Mouse (Mus musculus) megakaryocyte, embryonic 14.5 days (primary cell): ENCODE measurements at regions not wholly inside any gene's neighbourhood (a gene's known extent, or its start where the extent isn't known, plus 50 kb on each side); places are given as distances from the start of the nearest gene placed in this dataset.

Source experiments
- FLI1 ChIP-seq: IDR thresholded peaks from 2 replicates; pipeline ENCODE4 v1.6.1; 2012; ENCODE audit warnings: low read length, inconsistent platforms, mixed read lengths
- GATA1 ChIP-seq: IDR thresholded peaks from 3 replicates; pipeline ENCODE4 v1.6.1; 2012; ENCODE audit warnings: mixed read lengths, low read length, inconsistent platforms, borderline replicate concordance

- no peak for TF ChIP-seq GATA1
- no peak for TF ChIP-seq FLI1
These were observed 232.1 kb downstream of the Gm11146 start for GRCm38 (mm10) chr16:77369810-77370209.
